Mouse (Mus musculus) intestine, embryonic 15.5 days (tissue): ENCODE measurements at regions not wholly inside any gene's neighbourhood (a gene's known extent, or its start where the extent isn't known, plus 50 kb on each side); places are given as distances from the start of the nearest gene placed in this dataset.

ENCODE experiments used
- ATAC-seq: fragments of 200-750 bp; cut with Nextera tagmentation; 2 replicates; pipeline ENCODE4 v1.8.0; 2017; ENCODE audit warnings: moderate TSS enrichment, moderate library complexity
- H3K27ac ChIP-seq: fragments of 300-500 bp; sonication (generic); 2 replicates; pipeline ENCODE4 v1.5.1; 2015; ENCODE audit warnings: mild to moderate bottlenecking, inconsistent platforms
- H3K27me3 ChIP-seq: fragments of 300-500 bp; sonication (generic); replicated peaks from 2 replicates; pipeline ENCODE4 v1.6.1; 2015; ENCODE audit warnings: inconsistent platforms
- H3K36me3 ChIP-seq: fragments of 300-500 bp; sonication (generic); 2 replicates; pipeline ENCODE4 v1.6.1; 2015; ENCODE audit warnings: inconsistent platforms
- H3K4me1 ChIP-seq: fragments of 300-500 bp; sonication (generic); replicated peaks from 2 replicates; pipeline ENCODE4 v1.6.1; 2015; ENCODE audit warnings: inconsistent platforms
- H3K4me2 ChIP-seq: fragments of 300-500 bp; sonication (generic); replicated peaks from 2 replicates; pipeline ENCODE4 v1.6.1; 2015; ENCODE audit warnings: mild to moderate bottlenecking, inconsistent platforms
- H3K4me3 ChIP-seq: fragments of 300-500 bp; sonication (generic); replicated peaks from 2 replicates; pipeline ENCODE4 v1.5.1; 2015; ENCODE audit warnings: inconsistent platforms
- H3K9ac ChIP-seq: fragments of 300-500 bp; sonication (generic); 2 replicates; pipeline ENCODE4 v1.6.1; 2015; ENCODE audit warnings: inconsistent platforms
- H3K9me3 ChIP-seq: fragments of 300-500 bp; sonication (generic); 2 replicates; pipeline ENCODE4 v1.6.1; 2016; ENCODE audit warnings: inconsistent platforms
- WGBS: fragments of 180-500 bp; shearing (Covaris S2); methylation state at CpG from one replicate; pipeline ENCODE4 v1.1.7; 2015; 5-methylcytosine and 5-hydroxymethylcytosine counted together

GRCm38 (mm10) chr3:51118706-51119105 is 105.5 kb upstream of the Noct start:
- Histone ChIP-seq H3K4me1 (no peaks in the 10 kb centered on the region), H3K9me3 (no peaks in the 10 kb centered on the region), H3K36me3 (no peaks in the 10 kb centered on the region), H3K9ac (no peak overlapping the region), H3K4me2 (no peak overlapping the region), H3K27me3 (no peaks in the 10 kb centered on the region), H3K27ac (no peak overlapping the region), H3K4me3 (no peak overlapping the region)
- 67% methylated on average over 7 of the region's 7 CpGs for WGBS
- ATAC-seq: 0 out of 2 replicates have a peak, but pooled peaks have one; percentile 43

GRCm38 (mm10) chr3:51120522-51120921 is 103.7 kb upstream of the Noct start:
- H3K27ac ChIP-seq: no peak overlapping the region
- H3K4me2 ChIP-seq: no peak overlapping the region
- no peak for ATAC-seq
- no peaks in the 10 kb centered on the region for H3K4me1 ChIP-seq
- H3K9ac ChIP-seq: no peak overlapping the region
- no peaks in the 10 kb centered on the region for H3K9me3 ChIP-seq
- 90% methylated on average over 12 of the region's 12 CpGs for WGBS
- H3K27me3 ChIP-seq: no peaks in the 10 kb centered on the region
- H3K4me3 ChIP-seq: no peak overlapping the region
- no peaks in the 10 kb centered on the region for H3K36me3 ChIP-seq

- Histone ChIP-seq H3K27me3 (no peaks in the 10 kb centered on the region), H3K4me1 (no peaks in the 10 kb centered on the region), H3K4me2 (no peak overlapping the region), H3K9ac (no peak overlapping the region), H3K4me3 (no peak overlapping the region), H3K27ac (no peak overlapping the region), H3K9me3 (no peaks in the 10 kb centered on the region), H3K36me3 (no peaks in the 10 kb centered on the region)
- 28% methylated on average over 9 of the region's 9 CpGs for WGBS
- peak; percentile 51 for ATAC-seq
These were observed 102.3 kb upstream of the Noct start for GRCm38 (mm10) chr3:51121703-51122540.

- no peak overlapping the region for H3K4me3 ChIP-seq
- H3K27me3 ChIP-seq: no peaks in the 10 kb centered on the region
- WGBS: 95% methylated on average over 1 of the region's 1 CpGs
- H3K36me3 ChIP-seq: no peaks in the 10 kb centered on the region
- H3K4me2 ChIP-seq: no peak overlapping the region
- no peaks in the 10 kb centered on the region for H3K9me3 ChIP-seq
- no peaks in the 10 kb centered on the region for H3K4me1 ChIP-seq
- no peak overlapping the region for H3K27ac ChIP-seq
- H3K9ac ChIP-seq: no peak overlapping the region
- ATAC-seq: no peak
These were observed 101.7 kb upstream of the Noct start for GRCm38 (mm10) chr3:51122541-51122935.

- 79% methylated on average over 1 of the region's 1 CpGs for WGBS
These were observed 96.4 kb upstream of the Noct start for GRCm38 (mm10) chr3:51127875-51128274.

GRCm38 (mm10) chr3:51128491-51129155 is 95.6 kb upstream of the Noct start:
- H3K9ac ChIP-seq: no peak overlapping the region
- no peak overlapping the region for H3K4me2 ChIP-seq
- H3K4me3 ChIP-seq: no peak overlapping the region
- no peaks in the 10 kb centered on the region for H3K36me3 ChIP-seq
- H3K27ac ChIP-seq: no peak overlapping the region
- no peaks in the 10 kb centered on the region for H3K27me3 ChIP-seq
- H3K4me1 ChIP-seq: no peaks in the 10 kb centered on the region
- 86% methylated on average over 10 of the region's 10 CpGs for WGBS
- no peak for ATAC-seq
- no peaks in the 10 kb centered on the region for H3K9me3 ChIP-seq

More at GRCm38 (mm10) chr3:51127875-51128274, 96.4 kb upstream of the Noct start:
- Histone ChIP-seq H3K9ac (no peak overlapping the region), H3K36me3 (no peaks in the 10 kb centered on the region), H3K27me3 (no peaks in the 10 kb centered on the region), H3K27ac (no peak overlapping the region), H3K4me3 (no peak overlapping the region), H3K4me2 (no peak overlapping the region), H3K4me1 (no peaks in the 10 kb centered on the region), H3K9me3 (no peaks in the 10 kb centered on the region)
- ATAC-seq: no peak

- no peaks in the 10 kb centered on the region for H3K9me3 ChIP-seq
- H3K9ac ChIP-seq: no peak overlapping the region
- no peak for ATAC-seq
- no peaks in the 10 kb centered on the region for H3K4me1 ChIP-seq
- WGBS: 82% methylated on average over 5 of the region's 5 CpGs
- H3K36me3 ChIP-seq: no peaks in the 10 kb centered on the region
- H3K4me2 ChIP-seq: no peak overlapping the region
- H3K4me3 ChIP-seq: no peak overlapping the region
- no peaks in the 10 kb centered on the region for H3K27me3 ChIP-seq
- no peak overlapping the region for H3K27ac ChIP-seq
These were observed 93.5 kb upstream of the Noct start for GRCm38 (mm10) chr3:51130709-51131108.

- Histone ChIP-seq H3K9me3 (no peaks in the 10 kb centered on the region), H3K27me3 (no peaks in the 10 kb centered on the region), H3K4me1 (no peaks in the 10 kb centered on the region), H3K27ac (no peak overlapping the region), H3K4me3 (no peak overlapping the region), H3K9ac (no peak overlapping the region), H3K36me3 (no peaks in the 10 kb centered on the region), H3K4me2 (no peak overlapping the region)
- ATAC-seq: no peak
- 81% methylated on average over 3 of the region's 3 CpGs for WGBS
These were observed 92.9 kb upstream of the Noct start for GRCm38 (mm10) chr3:51131341-51131740.

- H3K4me1 ChIP-seq: no peaks in the 10 kb centered on the region
- 72% methylated on average over 5 of the region's 5 CpGs for WGBS
- no peaks in the 10 kb centered on the region for H3K36me3 ChIP-seq
- ATAC-seq: no peak
- no peak overlapping the region for H3K4me2 ChIP-seq
- H3K9me3 ChIP-seq: no peaks in the 10 kb centered on the region
- H3K27ac ChIP-seq: no peak overlapping the region
- H3K9ac ChIP-seq: no peak overlapping the region
- H3K4me3 ChIP-seq: no peak overlapping the region
- no peaks in the 10 kb centered on the region for H3K27me3 ChIP-seq
These were observed 91.5 kb upstream of the Noct start for GRCm38 (mm10) chr3:51132736-51133135.

GRCm38 (mm10) chr3:51135581-51135980 is 88.7 kb upstream of the Noct start:
- Histone ChIP-seq H3K4me2 (no peak overlapping the region), H3K4me3 (no peak overlapping the region), H3K36me3 (no peaks in the 10 kb centered on the region), H3K9ac (no peak overlapping the region), H3K4me1 (no peaks in the 10 kb centered on the region), H3K27ac (no peak overlapping the region), H3K27me3 (no peaks in the 10 kb centered on the region), H3K9me3 (no peaks in the 10 kb centered on the region)
- ATAC-seq: no peak
- 76% methylated on average over 5 of the region's 5 CpGs for WGBS

- H3K4me2 ChIP-seq: no peak overlapping the region
- no peaks in the 10 kb centered on the region for H3K27me3 ChIP-seq
- no peaks in the 10 kb centered on the region for H3K9me3 ChIP-seq
- no peaks in the 10 kb centered on the region for H3K4me1 ChIP-seq
- 89% methylated on average over 8 of the region's 8 CpGs for WGBS
- no peak overlapping the region for H3K9ac ChIP-seq
- no peak for ATAC-seq
- H3K27ac ChIP-seq: no peak overlapping the region
- H3K4me3 ChIP-seq: no peak overlapping the region
- H3K36me3 ChIP-seq: no peaks in the 10 kb centered on the region
These were observed 86.4 kb upstream of the Noct start for GRCm38 (mm10) chr3:51137730-51138312.

GRCm38 (mm10) chr3:51145985-51146384 is 78.3 kb upstream of the Noct start:
- H3K9ac ChIP-seq: no peak overlapping the region
- no peaks in the 10 kb centered on the region for H3K4me1 ChIP-seq
- H3K36me3 ChIP-seq: no peaks in the 10 kb centered on the region
- no peaks in the 10 kb centered on the region for H3K27me3 ChIP-seq
- H3K27ac ChIP-seq: no peak overlapping the region
- H3K9me3 ChIP-seq: no peaks in the 10 kb centered on the region
- H3K4me2 ChIP-seq: no peak overlapping the region
- WGBS: 60% methylated on average over 2 of the region's 2 CpGs
- no peak overlapping the region for H3K4me3 ChIP-seq
- no peak for ATAC-seq
